Mouse (Mus musculus): ENCODE measurements around the gene Rbm42.

GRCm38 (mm10) chr7:30600651-30601050, 49.5 kb downstream of the Rbm42 start:
- no peak for TF ChIP-seq EP300 (IDR thresholded peaks at IDR 0.05; ENCODE audit: low read depth)
- no peak for TF ChIP-seq CTCF (IDR thresholded peaks at IDR 0.05; ENCODE audit: low read depth)

Data from heart, postnatal 0 days (tissue).